Mouse (Mus musculus) limb, embryonic 14.5 days (tissue): ENCODE results near the gene Ankrd24. TPM values are rescaled to one million over a fixed set of nuclear protein-coding genes. Genes with fewer than 3 reads are reported as not detected.
"Not testable (repeated sequence)": the region's sequence is repeated elsewhere in the genome, so short reads cannot be mapped to it uniquely, and the experiment has no call there.

Experiments
- ATAC-seq: fragments of 200-750 bp; cut with Nextera tagmentation; 2 replicates; pipeline ENCODE4 v1.8.0; 2017; ENCODE audit warnings: low read depth, moderate number of reproducible peaks, moderate TSS enrichment; ENCODE audit not compliant: low FRiP score
- DNase-seq: peaks from one replicate; pipeline ENCODE4 v3.0.0-alpha.2; 2015; ENCODE audit warnings: low spot score
- H3K27ac ChIP-seq: fragments of 300-500 bp; sonication (generic); replicated peaks from 2 replicates; pipeline ENCODE4 v1.5.1; 2014; ENCODE audit warnings: low read depth, mild to moderate bottlenecking, low read length, moderate library complexity, mixed read lengths
- H3K27me3 ChIP-seq: fragments of 300-500 bp; sonication (generic); 2 replicates; pipeline ENCODE4 v1.6.1; 2014; ENCODE audit warnings: low read length, mixed read lengths; ENCODE audit not compliant: control insufficient read depth, insufficient read depth
- H3K36me3 ChIP-seq: fragments of 300-500 bp; sonication (generic); 2 replicates; pipeline ENCODE4 v1.6.1; 2014; ENCODE audit warnings: mild to moderate bottlenecking, low read length, moderate library complexity, mixed read lengths; ENCODE audit not compliant: control insufficient read depth, insufficient read depth
- H3K4me1 ChIP-seq: fragments of 300-500 bp; sonication (generic); 2 replicates; pipeline ENCODE4 v1.6.1; 2014; ENCODE audit warnings: antibody characterized with exemption, low read length, mixed read lengths; ENCODE audit not compliant: control insufficient read depth, insufficient read depth
- H3K4me2 ChIP-seq: fragments of 300-500 bp; sonication (generic); replicated peaks from 2 replicates; pipeline ENCODE4 v1.6.1; 2014; ENCODE audit warnings: low read depth, mild to moderate bottlenecking, low read length, moderate library complexity; ENCODE audit not compliant: severe bottlenecking
- H3K4me3 ChIP-seq: fragments of 300-500 bp; sonication (generic); replicated peaks from 2 replicates; pipeline ENCODE4 v1.5.1; 2014; ENCODE audit warnings: low read length
- H3K9ac ChIP-seq: fragments of 300-500 bp; sonication (generic); 2 replicates; pipeline ENCODE4 v1.6.1; 2014; ENCODE audit warnings: mild to moderate bottlenecking, low read depth, low read length, moderate library complexity; ENCODE audit not compliant: severe bottlenecking
- H3K9me3 ChIP-seq: fragments of 300-500 bp; sonication (generic); 2 replicates; pipeline ENCODE4 v1.6.1; 2016; ENCODE audit warnings: low read length; ENCODE audit not compliant: control insufficient read depth
- POLR2A ChIP-seq: fragments of 200-500 bp; IDR thresholded peaks from 2 replicates; pipeline ENCODE4 v1.8.0; 2012; ENCODE audit warnings: inconsistent platforms, mild to moderate bottlenecking, moderate library complexity, borderline replicate concordance; ENCODE audit not compliant: insufficient read depth, insufficient read length; ENCODE audit errors: extremely low read depth
- WGBS: fragments of 180-500 bp; shearing (Covaris S2); extraction: QIAGEN DNeasy Blood & Tissue Kit; methylation state at CpG from one replicate; pipeline ENCODE4 v1.1.7; 2014; 5-methylcytosine and 5-hydroxymethylcytosine counted together
- polyA plus RNA-seq, 2 experiments: library from polyadenylated mRNA; depleted of rRNA in 1 of 2; stranded (reverse) in 1 of 2; unstranded in 1 of 2; fragments of >200 nt; fragmentation: Nextera tagmentation in 1 of 2; extraction: Ambion mirVana in 1 of 2; gene quantifications; 2 replicates each; pipeline versions ENCODE4 v1.2.1 to v1.2.3; 2012 to 2014

Ankrd24 gene
- polyA plus RNA-seq, 2 experiments, result 5.3 to 79.9 TPM

DNA sequence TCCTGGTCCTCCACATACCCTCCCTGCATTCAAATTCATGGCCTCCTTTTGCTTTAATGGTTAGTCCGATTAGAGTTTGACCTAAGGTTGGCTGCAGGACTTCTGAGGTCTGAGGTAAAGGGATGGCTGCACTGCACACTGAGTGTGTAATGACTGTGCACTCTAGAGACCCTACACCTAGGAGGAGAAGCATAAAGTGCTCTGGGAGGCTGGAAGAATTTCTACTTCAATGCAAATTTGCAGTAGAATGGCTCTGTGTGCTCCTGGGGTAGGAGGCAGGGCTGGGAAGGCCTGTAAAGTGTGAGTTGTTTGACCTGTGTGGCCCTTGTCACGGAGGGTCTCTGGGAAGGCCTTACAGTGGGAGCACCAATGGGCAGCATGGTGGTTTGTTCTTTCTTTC is 27.8 kb downstream of the Ankrd24 start:
- peaks cover 45% of the 10 kb centered on the region for H3K9me3 ChIP-seq

GRCm38 (mm10) chr10:81687114-81687513 is 58.8 kb downstream of the Ankrd24 start:
- WGBS, result no CpG with 5 or more reads among the region's 18 CpGs
- DNase-seq, H3K36me3 ChIP-seq: not testable (repeated sequence)

More for the DNA sequence above, 27.8 kb downstream of the Ankrd24 start:
- no peak overlapping the region for H3K4me3 ChIP-seq
- no peaks in the 10 kb centered on the region for H3K27me3 ChIP-seq
- H3K4me1 ChIP-seq, result no peaks in the 10 kb centered on the region
- H3K9ac ChIP-seq, result no peak overlapping the region
- TF ChIP-seq POLR2A, result no peak
- 96% methylated on average over 2 of the region's 2 CpGs for WGBS
- no peak overlapping the region for H3K27ac ChIP-seq
- no peak for ATAC-seq
- no peak overlapping the region for H3K4me2 ChIP-seq
- no peak for DNase-seq
- peaks cover 15% of the 10 kb centered on the region; the same call in 1 of the 2 replicates for H3K36me3 ChIP-seq

More at GRCm38 (mm10) chr10:81687114-81687513, 58.8 kb downstream of the Ankrd24 start:
- H3K27ac ChIP-seq, H3K4me1 ChIP-seq, H3K4me2 ChIP-seq, ATAC-seq, H3K27me3 ChIP-seq, H3K9ac ChIP-seq, H3K9me3 ChIP-seq, H3K4me3 ChIP-seq: not testable (repeated sequence)

Other genes with a start within 250 kb of the Ankrd24 start
- gene Dohh, start 244.1 kb upstream of the Ankrd24 start, polyA plus RNA-seq (2012; rRNA removed), result 54.3 and 66.7 TPM in 2 replicates
- gene Dohh, start 244.1 kb upstream of the Ankrd24 start, polyA plus RNA-seq (2014; fragmentation: Nextera tagmentation; extraction: Ambion mirVana), result 60.0 and 63.7 TPM in 2 replicates
- 4.3 and 5.0 TPM in 2 replicates for gene Gm48551, start 244.1 kb upstream of the Ankrd24 start, polyA plus RNA-seq (2012; rRNA removed)
- 1.1 and 2.9 TPM in 2 replicates for gene Gm48551, start 244.1 kb upstream of the Ankrd24 start, polyA plus RNA-seq (2014; fragmentation: Nextera tagmentation; extraction: Ambion mirVana)
- gene Gm48552, start 239.5 kb upstream of the Ankrd24 start, polyA plus RNA-seq (2012; rRNA removed), result 6.8 and 9.5 TPM in 2 replicates
- 0.99 and 1.2 TPM in 2 replicates for gene Gm48552, start 239.5 kb upstream of the Ankrd24 start, polyA plus RNA-seq (2014; fragmentation: Nextera tagmentation; extraction: Ambion mirVana)
- gene Smim24, start 235.5 kb upstream of the Ankrd24 start, polyA plus RNA-seq (2012; rRNA removed), result 7.5 and 7.8 TPM in 2 replicates
- 4.3 and 4.6 TPM in 2 replicates for gene Smim24, start 235.5 kb upstream of the Ankrd24 start, polyA plus RNA-seq (2014; fragmentation: Nextera tagmentation; extraction: Ambion mirVana)
- 38.1 and 56.4 TPM in 2 replicates for gene Nfic, start 172.9 kb upstream of the Ankrd24 start, polyA plus RNA-seq (2012; rRNA removed)
- gene Nfic, start 172.9 kb upstream of the Ankrd24 start, polyA plus RNA-seq (2014; fragmentation: Nextera tagmentation; extraction: Ambion mirVana), result 97.3 and 98.9 TPM in 2 replicates
- gene Celf5, start 145.8 kb upstream of the Ankrd24 start, polyA plus RNA-seq (2012; rRNA removed), result 5.9 and 7.9 TPM in 2 replicates
- gene Celf5, start 145.8 kb upstream of the Ankrd24 start, polyA plus RNA-seq (2014; fragmentation: Nextera tagmentation; extraction: Ambion mirVana), result 0.85 and 1.6 TPM in 2 replicates
- 218 and 324 TPM in 2 replicates for gene Ncln, start 132.1 kb upstream of the Ankrd24 start, polyA plus RNA-seq (2012; rRNA removed)
- 76.4 and 89.7 TPM in 2 replicates for gene Ncln, start 132.1 kb upstream of the Ankrd24 start, polyA plus RNA-seq (2014; fragmentation: Nextera tagmentation; extraction: Ambion mirVana)
- gene S1pr4, start 128.4 kb upstream of the Ankrd24 start, polyA plus RNA-seq (2012; rRNA removed), result 0.50 and 0.79 TPM in 2 replicates
- 0.23 and 0.66 TPM in 2 replicates for gene S1pr4, start 128.4 kb upstream of the Ankrd24 start, polyA plus RNA-seq (2014; fragmentation: Nextera tagmentation; extraction: Ambion mirVana)
- 3.7 and 3.8 TPM in 2 replicates for gene Gna15, start 104.3 kb upstream of the Ankrd24 start, polyA plus RNA-seq (2012; rRNA removed)
- 3.4 and 3.8 TPM in 2 replicates for gene Gna15, start 104.3 kb upstream of the Ankrd24 start, polyA plus RNA-seq (2014; fragmentation: Nextera tagmentation; extraction: Ambion mirVana)
- 97.4 and 116 TPM in 2 replicates for gene Gna11, start 83.3 kb upstream of the Ankrd24 start, polyA plus RNA-seq (2012; rRNA removed)
- gene Gna11, start 83.3 kb upstream of the Ankrd24 start, polyA plus RNA-seq (2014; fragmentation: Nextera tagmentation; extraction: Ambion mirVana), result 89.1 and 91.7 TPM in 2 replicates
- 472 and 473 TPM in 2 replicates for gene Aes, start 69.1 kb upstream of the Ankrd24 start, polyA plus RNA-seq (2012; rRNA removed)
- gene Aes, start 69.1 kb upstream of the Ankrd24 start, polyA plus RNA-seq (2014; fragmentation: Nextera tagmentation; extraction: Ambion mirVana), result 380 and 393 TPM in 2 replicates
- 250 and 345 TPM in 2 replicates for gene Tle2, start 54.0 kb upstream of the Ankrd24 start, polyA plus RNA-seq (2012; rRNA removed)
- gene Tle2, start 54.0 kb upstream of the Ankrd24 start, polyA plus RNA-seq (2014; fragmentation: Nextera tagmentation; extraction: Ambion mirVana), result 38.1 and 52.2 TPM in 2 replicates
- 24.2 and 28.0 TPM in 2 replicates for gene Tle6, start 27.5 kb upstream of the Ankrd24 start, polyA plus RNA-seq (2012; rRNA removed)
- gene Tle6, start 27.5 kb upstream of the Ankrd24 start, polyA plus RNA-seq (2014; fragmentation: Nextera tagmentation; extraction: Ambion mirVana), result 9.2 and 16.6 TPM in 2 replicates
- gene BC025920, start 22.3 kb upstream of the Ankrd24 start, polyA plus RNA-seq (2012; rRNA removed), result 3.8 and 4.0 TPM in 2 replicates
- 0.58 and 0.78 TPM in 2 replicates for gene BC025920, start 22.3 kb upstream of the Ankrd24 start, polyA plus RNA-seq (2014; fragmentation: Nextera tagmentation; extraction: Ambion mirVana)
- 70.7 and 92.4 TPM in 2 replicates for gene Sirt6, start 743 bp upstream of the Ankrd24 start, polyA plus RNA-seq (2012; rRNA removed)
- gene Sirt6, start 743 bp upstream of the Ankrd24 start, polyA plus RNA-seq (2014; fragmentation: Nextera tagmentation; extraction: Ambion mirVana), result 39.5 and 40.7 TPM in 2 replicates
- 2.1 and 2.8 TPM in 2 replicates for gene Gm10778, start 20.5 kb downstream of the Ankrd24 start, polyA plus RNA-seq (2012; rRNA removed)
- gene Gm10778, start 20.5 kb downstream of the Ankrd24 start, polyA plus RNA-seq (2014; fragmentation: Nextera tagmentation; extraction: Ambion mirVana), result 3.8 TPM in 2 replicates
- 4.9 and 6.6 TPM in 2 replicates for gene Zfp433, start 76.3 kb downstream of the Ankrd24 start, polyA plus RNA-seq (2012; rRNA removed)
- gene Zfp433, start 76.3 kb downstream of the Ankrd24 start, polyA plus RNA-seq (2014; fragmentation: Nextera tagmentation; extraction: Ambion mirVana), result 15.0 and 18.0 TPM in 2 replicates
- 3.9 and 6.2 TPM in 2 replicates for gene Gm3055, start 142.6 kb downstream of the Ankrd24 start, polyA plus RNA-seq (2012; rRNA removed)
- gene Gm3055, start 142.6 kb downstream of the Ankrd24 start, polyA plus RNA-seq (2014; fragmentation: Nextera tagmentation; extraction: Ambion mirVana), result 10.9 and 12.5 TPM in 2 replicates
- 0.49 and 0.97 TPM in 2 replicates for gene Gm4767, start 183.6 kb downstream of the Ankrd24 start, polyA plus RNA-seq (2012; rRNA removed)
- gene Gm4767, start 183.6 kb downstream of the Ankrd24 start, polyA plus RNA-seq (2014; fragmentation: Nextera tagmentation; extraction: Ambion mirVana), result 2.5 and 3.0 TPM in 2 replicates
- 4.0 and 6.3 TPM in 2 replicates for gene Gm32687, start 235.4 kb downstream of the Ankrd24 start, polyA plus RNA-seq (2012; rRNA removed)
- gene Gm32687, start 235.4 kb downstream of the Ankrd24 start, polyA plus RNA-seq (2014; fragmentation: Nextera tagmentation; extraction: Ambion mirVana), result 8.9 and 12.7 TPM in 2 replicates